Mouse (Mus musculus) heart, adult 2 months (tissue): Measurements from ENCODE around the gene Miip.
A peak's percentile ranks its signal among the peaks of the same experiment; 100 is the strongest.

Experiments
- CTCF ChIP-seq: fragments of 200-600 bp; IDR thresholded peaks from 2 replicates; pipeline ENCODE4 v1.8.1; 2022; ENCODE audit warnings: antibody characterized with exemption, mild to moderate bottlenecking, moderate library complexity
- EP300 ChIP-seq: fragments of 200-500 bp; IDR thresholded peaks from 2 replicates; pipeline ENCODE4 v1.6.1; 2011; ENCODE audit warnings: low read depth, low read length, control low read depth; ENCODE audit not compliant: insufficient read depth
- POLR2A ChIP-seq: fragments of 200-500 bp; IDR thresholded peaks from 2 replicates; pipeline ENCODE4 v1.6.1; 2011; ENCODE audit warnings: mild to moderate bottlenecking, low read depth, low read length, control low read depth; ENCODE audit not compliant: insufficient read depth

DNA sequence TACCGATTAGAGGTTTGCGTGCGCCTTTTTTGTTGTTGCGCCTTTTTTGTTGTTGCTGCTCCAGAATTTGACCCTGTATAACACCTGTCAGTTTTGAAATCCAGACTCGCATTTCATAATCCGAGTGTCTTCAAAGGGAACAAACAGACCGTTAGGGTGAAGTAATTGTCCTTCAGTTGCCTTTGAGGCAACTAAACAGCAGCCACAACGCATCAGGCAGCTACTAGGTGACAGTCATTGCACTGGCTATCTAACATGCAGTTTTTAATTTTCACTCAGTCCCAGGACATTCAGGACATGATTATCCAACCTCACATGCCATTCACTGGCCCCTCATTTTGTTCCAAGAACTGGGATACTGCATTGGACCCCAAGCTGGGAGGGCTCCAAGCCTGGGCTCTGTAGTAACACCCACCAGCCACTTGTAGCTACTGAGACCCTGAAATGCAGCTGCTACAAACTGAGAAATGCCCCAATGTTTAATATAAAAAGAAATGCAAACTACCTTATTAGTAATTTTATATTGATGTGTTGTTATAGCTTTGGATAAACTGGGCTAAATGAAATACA lies 36.6 kb upstream of the Miip start:
- TF ChIP-seq POLR2A (peak; percentile 28; the same call in 1 of the 2 replicates), CTCF (no peak), EP300 (no peak)
